ENCODE assay signal across 9 mouse cellular contexts in genomic region chr1:155062963-155063362, GRCm38 (mm10). TPM values are rescaled to one million over a fixed set of nuclear protein-coding genes. Genes with fewer than 3 reads are reported as not detected.
DNase-seq lines count a peak whose midpoint lies in the region; ATAC-seq and TF ChIP-seq lines count a peak whose summit lies in the region.
"Had no signal": no experiment of that assay in that cellular context is flagged by ENCODE, and none has a peak within 500 bp of the region (broad histone marks: within the 10 kb centered on the region; RNA-seq: fewer than 3 reads in every experiment).

No protein-coding gene starts in this region.

- H3K4me2 ChIP-seq in hindbrain, embryonic 13.5 days: no peak overlapping the region
- H3K4me2 ChIP-seq: liver, embryonic 15.5 days had no signal

- 63% methylated on average over 4 of the region's 4 CpGs for WGBS in hindbrain, embryonic 13.5 days

- no peak overlapping the region for H3K4me3 ChIP-seq in gastrocnemius, adult 2 months
- H3K4me3 ChIP-seq in hindbrain, embryonic 13.5 days: no peak overlapping the region
- H3K4me3 ChIP-seq: liver, embryonic 15.5 days had no signal

- peak overlapping the region; percentile 16 for H3K27ac ChIP-seq in gastrocnemius, adult 2 months
- peak overlapping the region; percentile 23; the same call in 1 of the 2 replicates for H3K27ac ChIP-seq in hindbrain, embryonic 13.5 days
- H3K27ac ChIP-seq: liver, embryonic 15.5 days had no signal

- no peak for TF ChIP-seq CTCF in gastrocnemius, adult 2 months (IDR thresholded peaks at IDR 0.05)

- intact Hi-C loops in gastrocnemius, adult 2 months (cut with DNase I): no loop called here

- no peak for DNase-seq in gastrocnemius, adult 2 months
- no peak for DNase-seq in gastrocnemius, postnatal 25 days
- peak; percentile 46 for DNase-seq in Muller cell, postnatal 12 days (ENCODE audit: inconsistent ontology term)
- DNase-seq in cerebellum, postnatal 10 days: peak; percentile 95 to 97
- DNase-seq in natural killer cell, adult 2 months (ENCODE audit: low spot score in 2 of 2): no peak
- DNase-seq in heart, adult 18-20 months: no peak
- DNase-seq in urinary bladder, adult 18-20 months (ENCODE audit: low spot score in 2 of 2): no peak

- no peaks in the 10 kb centered on the region for H3K9me3 ChIP-seq in hindbrain, embryonic 13.5 days
- H3K9me3 ChIP-seq: liver, embryonic 15.5 days had no signal

- H3K4me1 ChIP-seq in hindbrain, embryonic 13.5 days (replicated peaks): peaks cover 52% of the 10 kb centered on the region

- no peaks in the 10 kb centered on the region for H3K36me3 ChIP-seq in hindbrain, embryonic 13.5 days
- H3K36me3 ChIP-seq: liver, embryonic 15.5 days had no signal

- H3K27me3 ChIP-seq in hindbrain, embryonic 13.5 days: no peaks in the 10 kb centered on the region
- H3K27me3 ChIP-seq: liver, embryonic 15.5 days had no signal

- no peak overlapping the region for H3K9ac ChIP-seq in hindbrain, embryonic 13.5 days
- H3K9ac ChIP-seq: liver, embryonic 15.5 days had no signal

- peak; percentile 60 for ATAC-seq in hindbrain, embryonic 13.5 days (ENCODE audit: low FRiP score)

RNA-seq across cellular contexts. Expression of gene Ier5, which starts 36.5 kb away (rescaled TPM):
- total RNA-seq in gastrocnemius, adult 2 months (2021): 1 to 10 TPM; 4.6 to 4.7 TPM
- total RNA-seq in gastrocnemius, postnatal 25 days (2021): 1 to 10 TPM; 5.5 to 7.5 TPM
- 5.5 and 8.8 TPM in 2 replicates for polyA plus RNA-seq in hindbrain, embryonic 13.5 days (2015; fragmentation: Nextera tagmentation; extraction: Ambion mirVana)
- 10 to 100 TPM; 18.8 to 21.4 TPM for total RNA-seq in heart, adult 18-20 months (2021)

Comparison
In these comparisons a context has a peak if more than half of its experiments do, and no peak if none do; other contexts are left out.
1. DNase-seq: peak in Muller cell, postnatal 12 days (single experiment) and cerebellum, postnatal 10 days (2 of 2); none in gastrocnemius, adult 2 months (single experiment), gastrocnemius, postnatal 25 days (single experiment), natural killer cell, adult 2 months (0 of 2), heart, adult 18-20 months (0 of 2) and urinary bladder, adult 18-20 months (0 of 2).